ENCODE assay signal across 20 mouse cellular contexts in the genomic region with DNA sequence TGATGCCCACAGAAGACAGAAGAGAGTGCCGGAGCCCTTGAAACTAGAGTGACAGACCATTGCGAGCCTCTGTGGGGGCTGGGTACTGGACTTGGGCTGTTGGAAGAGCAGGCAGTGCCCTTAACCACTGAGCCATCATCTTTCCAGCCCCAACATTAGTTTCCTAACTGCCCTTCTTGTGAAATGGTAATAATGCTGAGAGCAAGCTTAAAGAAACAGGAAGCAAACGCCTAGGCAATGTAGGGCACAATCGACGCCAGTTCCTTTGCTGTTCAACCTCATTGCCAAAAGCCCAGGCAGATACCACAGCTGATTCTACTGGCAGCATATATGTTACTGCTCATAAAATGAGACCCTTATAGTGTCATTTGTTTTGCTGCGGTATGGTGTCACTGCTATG. TPM values are rescaled to one million over a fixed set of nuclear protein-coding genes. Genes with fewer than 3 reads are reported as not detected.
"Had no signal": no experiment of that assay in that cellular context is flagged by ENCODE, and none has a peak within 500 bp of the region (broad histone marks: within the 10 kb centered on the region; RNA-seq: fewer than 3 reads in every experiment).

No protein-coding gene starts in this region.

- ATAC-seq: hindbrain, embryonic 16.5 days; inflammation-experienced regulatory T-cells, adult 6 months; intestine, embryonic 15.5 days; intestine, postnatal 0 days; liver, embryonic 12.5 days had no signal

- DNase-seq: gastrocnemius, adult 2 months; gastrocnemius, postnatal 10 days; gastrocnemius, postnatal 25 days; heart, adult 2 months; heart, postnatal 14 days; heart, postnatal 36 days; kidney, adult 18-20 months; kidney, adult 8-10 months; kidney, postnatal 14 days; kidney, postnatal 36 days had no signal

RNA-seq across cellular contexts. Expression of gene Pla2g4e, which starts 7.5 kb away (rescaled TPM):
- total RNA-seq: liver, adult 2 months had no signal

RNA-seq across cellular contexts. Expression of gene Pla2g4d, which starts 36.4 kb away (rescaled TPM):
- total RNA-seq: gastrocnemius, adult 2 months; gastrocnemius, postnatal 10 days; gastrocnemius, postnatal 25 days; gastrocnemius, postnatal 4 days; heart, adult 2 months; heart, postnatal 14 days; heart, postnatal 36 days; layer of hippocampus, adult 18-20 months; layer of hippocampus, postnatal 25 days; left cerebral cortex, adult 2 months; liver, adult 2 months had no signal
